Mouse (Mus musculus): ENCODE data around the gene Agtpbp1. TPM values are rescaled to one million over a fixed set of nuclear protein-coding genes. Genes with fewer than 3 reads are reported as not detected.
"Not testable (repeated sequence)": the region's sequence is repeated elsewhere in the genome, so short reads cannot be mapped to it uniquely, and the experiment has no call there.

Agtpbp1 gene
- total RNA-seq, 4 experiments from 2014 or later: 331 to 365 (median 343) TPM

DNA sequence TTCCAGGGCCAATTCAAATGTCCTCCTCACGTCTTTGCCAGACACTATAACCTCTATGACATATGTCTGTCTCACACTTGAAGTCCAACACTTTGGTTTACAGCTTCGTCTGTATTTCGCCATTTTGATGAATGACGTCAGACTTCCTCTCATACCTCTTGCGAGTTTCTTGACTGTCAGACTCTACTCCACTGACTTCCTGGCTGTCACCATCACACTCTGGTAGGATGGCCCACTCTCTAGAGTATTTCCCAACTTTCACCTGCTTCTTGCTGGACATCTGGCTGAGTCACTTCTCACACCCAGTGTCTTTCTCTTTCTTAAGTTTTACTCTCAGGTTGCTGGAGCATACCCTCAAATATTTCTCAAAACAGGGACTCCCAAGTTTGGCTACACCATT lies 98.8 kb downstream of the Agtpbp1 start:
- no peak for DNase-seq (ENCODE audit: low spot score in 2 of 2)

- no peak for DNase-seq (ENCODE audit: low spot score in 2 of 2)
These were observed 99.6 kb downstream of the Agtpbp1 start for GRCm38 (mm10) chr13:59485456-59485855.

- no peak for DNase-seq (ENCODE audit: low spot score in 2 of 2)
These were observed 103.6 kb downstream of the Agtpbp1 start for GRCm38 (mm10) chr13:59481484-59481855.

GRCm38 (mm10) chr13:59480599-59481483 lies 104.2 kb downstream of the Agtpbp1 start:
- DNase-seq (ENCODE audit: low spot score in 2 of 2): peak in 1 of 2 experiments; percentile 30

DNA sequence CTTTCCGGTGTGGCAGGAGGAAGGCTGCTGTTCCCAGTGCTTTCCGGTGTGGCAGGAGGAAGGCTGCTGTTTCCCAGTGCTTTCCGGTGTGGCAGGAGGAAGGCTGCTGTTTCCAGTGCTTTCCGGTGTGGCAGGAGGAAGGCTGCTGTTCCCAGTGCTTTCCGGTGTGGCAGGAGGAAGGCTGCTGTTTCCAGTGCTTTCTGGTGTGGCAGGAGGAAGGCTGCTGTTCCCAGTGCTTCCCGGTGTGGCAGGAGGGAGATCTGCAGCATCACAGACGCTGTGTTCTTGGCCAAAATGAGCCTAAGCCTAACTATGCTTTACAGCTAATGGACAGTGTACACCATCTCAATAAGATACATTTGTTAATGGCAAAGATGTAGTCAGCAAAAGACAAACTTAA lies 107.1 kb downstream of the Agtpbp1 start:
- not testable (repeated sequence) for DNase-seq (ENCODE audit: low spot score in 2 of 2)

DNA sequence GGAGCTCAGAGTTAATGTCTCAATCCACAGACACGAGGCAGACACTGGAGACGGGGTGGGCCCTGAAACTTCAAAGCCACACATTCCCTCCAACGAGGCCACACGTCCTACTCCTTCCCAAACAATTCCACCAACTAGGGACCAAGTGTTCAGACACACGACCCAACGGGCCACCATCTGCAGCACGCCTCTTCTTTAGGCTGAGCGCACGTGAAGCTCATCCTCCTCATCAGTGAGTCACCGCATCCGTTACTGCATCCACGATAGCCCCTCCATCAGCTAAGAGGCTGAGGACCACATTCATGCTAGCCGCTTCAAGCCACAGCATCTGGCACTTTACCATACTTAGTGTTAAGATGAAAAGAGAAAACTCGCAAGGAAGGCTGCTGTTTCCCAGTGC lies 107.6 kb downstream of the Agtpbp1 start:
- no peak for DNase-seq (ENCODE audit: low spot score in 2 of 2)

- DNase-seq (ENCODE audit: low spot score in 2 of 2): no peak
These were observed 110.1 kb downstream of the Agtpbp1 start for GRCm38 (mm10) chr13:59474973-59475372.

DNA sequence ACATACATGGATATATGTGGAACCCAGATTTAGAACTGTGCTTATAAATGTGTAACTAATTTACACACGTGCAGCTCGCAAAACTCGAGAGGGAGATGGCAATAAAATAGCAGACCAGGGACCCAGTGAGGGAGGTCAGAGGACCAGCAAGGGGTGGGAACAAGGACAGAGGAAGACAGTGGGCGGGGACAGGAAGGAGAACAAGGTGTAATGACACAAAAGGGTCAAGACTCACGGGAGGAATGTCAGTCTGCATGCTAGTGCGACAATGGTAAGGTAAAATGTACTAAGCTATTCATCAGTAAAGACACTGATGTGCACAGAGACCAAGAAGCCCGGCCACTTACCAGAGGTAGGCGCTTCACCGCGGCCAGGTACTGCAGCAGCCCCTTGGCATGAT lies 111.7 kb downstream of the Agtpbp1 start:
- DNase-seq (ENCODE audit: low spot score in 2 of 2): no peak

DNA sequence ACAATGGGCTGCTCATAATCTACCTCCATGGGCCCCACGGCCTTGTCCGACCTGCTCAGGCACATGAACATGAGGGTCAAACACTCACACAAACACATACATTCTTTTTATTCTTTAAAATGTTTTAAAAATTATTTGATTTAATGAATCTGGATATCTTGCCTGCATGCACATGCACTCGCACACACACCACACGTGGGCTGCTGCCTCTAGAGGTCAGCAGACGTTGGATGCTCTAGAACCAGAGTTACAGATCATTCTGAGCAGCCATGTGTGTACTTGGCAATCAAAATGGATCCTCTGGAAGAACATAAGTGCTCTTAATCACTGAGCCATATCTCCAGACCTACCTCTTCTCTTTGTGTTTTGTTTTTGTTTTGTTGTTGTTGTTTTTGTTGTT lies 112.8 kb downstream of the Agtpbp1 start:
- DNase-seq (ENCODE audit: low spot score in 2 of 2): no peak

- DNase-seq (ENCODE audit: low spot score in 2 of 2): no peak
These were observed 115.3 kb downstream of the Agtpbp1 start for GRCm38 (mm10) chr13:59469701-59470100.

GRCm38 (mm10) chr13:59468181-59468802 lies 116.7 kb downstream of the Agtpbp1 start:
- DNase-seq (ENCODE audit: low spot score in 2 of 2): no peak

- DNase-seq (ENCODE audit: low spot score in 2 of 2): peak; percentile 44 to 58
These were observed 117.4 kb downstream of the Agtpbp1 start for GRCm38 (mm10) chr13:59467591-59467990.

DNA sequence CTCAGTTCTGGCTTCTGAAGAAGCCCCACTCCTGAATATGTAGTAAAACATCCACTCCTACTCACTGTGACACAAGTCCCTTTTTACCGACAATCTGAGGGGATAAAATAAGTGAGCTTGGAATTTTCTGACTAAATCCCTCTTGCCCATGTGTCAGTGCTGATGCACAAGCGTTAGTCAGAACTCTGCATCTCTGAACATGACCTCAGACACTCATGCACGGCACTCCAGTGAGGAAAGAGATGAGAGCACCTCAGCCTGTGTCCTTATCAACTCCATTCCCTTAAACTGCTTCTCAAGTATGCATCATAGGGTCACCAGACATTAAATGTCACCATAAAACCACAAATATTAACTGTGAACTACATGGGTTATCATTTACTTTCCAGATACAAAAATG lies 124.1 kb downstream of the Agtpbp1 start:
- no peak for DNase-seq (ENCODE audit: low spot score in 2 of 2)

DNA sequence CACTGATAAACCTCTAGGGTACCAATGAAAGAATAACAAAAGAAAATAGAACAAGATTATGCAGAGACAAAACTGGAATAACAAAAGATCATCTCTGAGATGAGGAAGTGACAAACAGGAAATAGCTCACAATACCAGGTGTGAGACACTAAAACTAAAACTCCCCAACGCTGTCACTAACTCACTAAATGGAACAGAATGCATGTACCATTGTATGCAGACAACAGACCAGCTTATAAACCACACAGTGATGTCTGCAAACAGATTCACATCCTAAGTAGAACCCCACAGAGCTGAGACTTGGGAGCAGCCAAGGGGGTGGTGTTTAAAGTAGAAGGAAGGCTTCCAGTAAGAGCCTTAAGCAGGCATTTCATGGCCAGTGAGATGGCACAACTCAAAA lies 128.8 kb downstream of the Agtpbp1 start:
- no peak for DNase-seq (ENCODE audit: low spot score in 2 of 2)

DNA sequence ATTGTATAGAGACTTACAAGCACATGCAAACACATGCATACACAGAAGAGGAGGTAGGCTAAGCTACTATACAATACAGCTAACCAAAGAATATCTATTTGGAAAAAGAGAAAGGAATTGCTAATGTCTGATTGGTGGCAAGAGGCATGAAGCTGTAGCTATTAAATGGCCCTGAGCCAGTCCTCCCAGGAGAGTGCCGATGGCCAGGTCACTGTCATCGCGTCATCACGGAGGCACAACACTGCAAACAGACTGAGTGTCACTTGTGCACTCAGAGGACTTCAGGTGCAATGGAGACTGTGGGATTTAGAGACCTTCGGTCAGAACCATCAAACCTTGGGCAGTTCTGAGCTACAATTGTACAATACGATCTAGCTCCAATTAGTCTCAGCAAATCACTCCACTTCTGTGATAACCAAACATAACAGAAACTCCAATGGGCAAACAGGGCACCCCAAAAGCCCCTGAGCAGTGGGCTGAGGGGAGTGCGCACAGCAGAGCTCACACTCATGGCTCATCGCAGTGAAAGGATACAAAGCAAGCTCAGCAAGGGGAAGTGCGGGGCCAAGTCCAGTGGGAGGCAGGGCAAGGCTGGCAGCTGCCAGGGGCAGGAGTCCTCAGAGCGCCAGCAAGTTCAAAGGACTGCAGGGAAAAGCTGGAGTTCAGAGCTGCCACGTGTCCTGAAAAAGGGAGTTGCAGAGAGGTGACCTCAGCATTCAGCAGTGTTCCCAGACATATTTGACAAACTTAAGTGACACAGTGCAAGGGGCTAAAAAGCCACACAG lies 130.8 kb downstream of the Agtpbp1 start:
- no peak for DNase-seq (ENCODE audit: low spot score in 2 of 2)

GRCm38 (mm10) chr13:59453582-59453981 lies 131.4 kb downstream of the Agtpbp1 start:
- DNase-seq (ENCODE audit: low spot score in 2 of 2): no peak

GRCm38 (mm10) chr13:59453045-59453444 lies 132.0 kb downstream of the Agtpbp1 start:
- DNase-seq (ENCODE audit: low spot score in 2 of 2): no peak

- DNase-seq (ENCODE audit: low spot score in 2 of 2): no peak
These were observed 134.2 kb downstream of the Agtpbp1 start for GRCm38 (mm10) chr13:59450840-59451239.

- DNase-seq (ENCODE audit: low spot score in 2 of 2): no peak
These were observed 137.9 kb downstream of the Agtpbp1 start for GRCm38 (mm10) chr13:59447130-59447529.

DNA sequence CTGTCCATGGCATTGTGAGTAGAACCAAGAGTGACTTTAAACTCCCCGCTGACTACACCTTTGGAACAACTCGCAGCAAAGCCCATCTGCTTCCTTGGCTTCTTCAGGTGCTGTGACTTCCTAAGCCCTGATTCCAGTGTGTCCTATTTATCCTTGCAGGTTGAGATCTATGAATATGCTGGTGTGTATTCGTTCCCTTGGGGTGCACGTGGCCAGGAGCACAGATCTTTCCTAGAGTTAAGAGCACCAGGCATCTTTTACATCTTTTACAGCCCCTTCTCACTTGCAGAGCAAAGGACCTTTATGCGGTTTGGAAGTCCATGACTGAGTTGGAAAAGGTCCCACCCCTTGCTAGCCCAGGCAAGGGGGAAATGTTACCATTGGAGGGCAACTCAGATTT lies 139.8 kb downstream of the Agtpbp1 start:
- no peak for DNase-seq (ENCODE audit: low spot score in 2 of 2)

GRCm38 (mm10) chr13:59444371-59444770 lies 140.7 kb downstream of the Agtpbp1 start:
- no peak for DNase-seq (ENCODE audit: low spot score in 2 of 2)

- DNase-seq (ENCODE audit: low spot score in 2 of 2): no peak
These were observed 145.3 kb downstream of the Agtpbp1 start for GRCm38 (mm10) chr13:59439683-59440082.

Measured in layer of hippocampus, adult 8-10 months (tissue).